In the genomic region with DNA sequence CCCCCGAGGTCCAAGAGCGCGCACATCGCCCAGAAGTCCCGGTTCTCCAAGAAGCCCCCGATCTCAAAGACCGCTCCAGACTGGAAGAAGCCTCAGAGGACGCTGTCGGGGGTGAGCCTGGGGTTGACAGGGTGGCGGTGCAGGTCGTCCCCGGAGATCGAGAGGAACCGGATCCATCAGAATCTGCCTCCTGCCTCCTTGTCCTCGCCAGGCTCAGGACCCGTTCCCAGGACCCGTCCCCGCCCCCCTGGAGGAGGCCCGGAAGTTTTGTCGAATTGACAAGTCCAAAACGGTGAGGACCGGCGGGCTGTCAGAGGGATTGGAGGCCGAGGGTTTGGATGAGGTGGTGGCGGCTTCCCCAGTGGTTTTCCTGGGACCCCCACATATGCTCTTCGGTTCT, we compare ENCODE assay signal across 8 mouse cellular contexts. TPM values are rescaled to one million over a fixed set of nuclear protein-coding genes. Genes with fewer than 3 reads are reported as not detected.
DNase-seq lines count a peak whose midpoint lies in the region; ATAC-seq and TF ChIP-seq lines count a peak whose summit lies in the region.

No protein-coding gene starts in this region.

- no peak for TF ChIP-seq EP300 in heart, postnatal 0 days (IDR thresholded peaks at IDR 0.05; ENCODE audit: low read depth)

- peaks cover 30% of the 10 kb centered on the region for H3K79me2 ChIP-seq in macrophage (ENCODE audit: inconsistent target)

- DNase-seq in layer of hippocampus, adult 2 months (ENCODE audit: low spot score in 2 of 2): no peak
- no peak for DNase-seq in layer of hippocampus, adult 11-12 months (ENCODE audit: low spot score)
- DNase-seq in ZHBTc4 (ENCODE audit: low read depth, low spot score): peak; percentile 51
- DNase-seq in heart, postnatal 0 days (ENCODE audit: low spot score): no peak
- DNase-seq in layer of hippocampus, postnatal 36 days: no peak
- no peak for DNase-seq in layer of hippocampus, adult 8-10 months (ENCODE audit: low spot score in 2 of 2)
- no peak for DNase-seq in frontal cortex, adult 2 months (ENCODE audit: extremely low spot score in 1 of 2, low spot score in 1 of 2)

- 2% methylated on average over 26 of the region's 26 CpGs for WGBS in heart, postnatal 0 days
- 2% methylated on average over 26 of the region's 26 CpGs for WGBS in macrophage (ENCODE audit: missing documents)

- H3K9me3 ChIP-seq in heart, postnatal 0 days (replicated peaks; ENCODE audit: control insufficient read depth, low read length): no peaks in the 10 kb centered on the region

- no peaks in the 10 kb centered on the region for H3K27me3 ChIP-seq in heart, postnatal 0 days (ENCODE audit: control insufficient read depth, insufficient read depth, low read length)

- no peak for TF ChIP-seq CTCF in layer of hippocampus, adult 2 months (conservative IDR thresholded peaks at IDR 0.05)
- TF ChIP-seq CTCF in heart, postnatal 0 days (IDR thresholded peaks at IDR 0.05; ENCODE audit: low read depth): no peak

- peaks cover 13% of the 10 kb centered on the region for H3K4me1 ChIP-seq in heart, postnatal 0 days (ENCODE audit: control insufficient read depth, insufficient read depth)

- ATAC-seq in heart, postnatal 0 days (ENCODE audit: insufficient read depth, low read depth): no peak

- peak overlapping the region; percentile 100 for H3K4me2 ChIP-seq in heart, postnatal 0 days (ENCODE audit: low read depth, low read length)

- peak overlapping the region; percentile 98; the same call in 1 of the 2 replicates for H3K27ac ChIP-seq in layer of hippocampus, adult 2 months
- H3K27ac ChIP-seq in heart, postnatal 0 days (ENCODE audit: low read depth): 0 out of 2 replicates have a peak overlapping the region, but pooled peaks have one; percentile 41
- H3K27ac ChIP-seq in macrophage: no peak overlapping the region

- peaks cover 38% of the 10 kb centered on the region for H3K36me3 ChIP-seq in heart, postnatal 0 days (replicated peaks; ENCODE audit: control insufficient read depth, insufficient read depth, low read length)
- peaks cover 21% of the 10 kb centered on the region for H3K36me3 ChIP-seq in macrophage (ENCODE audit: inconsistent target)

- peak overlapping the region; percentile 62 for H3K4me3 ChIP-seq in layer of hippocampus, adult 2 months
- peak overlapping the region; percentile 77 for H3K4me3 ChIP-seq in heart, postnatal 0 days (ENCODE audit: low read depth, low read length)
- peak overlapping the region; percentile 98 for H3K4me3 ChIP-seq in macrophage (ENCODE audit: inconsistent target)

- H3K9ac ChIP-seq in heart, postnatal 0 days (replicated peaks; ENCODE audit: low read depth, low read length): peak overlapping the region; percentile 87

RNA-seq across cellular contexts. Expression of a gene that starts 0.5 kb away (rescaled TPM):
- total RNA-seq in layer of hippocampus, adult 2 months (2021): 10 to 100 TPM; 14.5 to 18.9 TPM
- total RNA-seq in heart, postnatal 0 days (2014; rRNA removed; ENCODE audit: low replicate concordance): 6.7 and 10.9 TPM in 2 replicates
- 8.9 and 11.1 TPM in 2 replicates for polyA plus RNA-seq in heart, postnatal 0 days (2015; fragmentation: Nextera tagmentation; extraction: Ambion mirVana)
- total RNA-seq in macrophage (2018; cell fraction: chromatin; rRNA removed): 10 to 100 TPM in 15 of 26 experiments, 1 to 10 TPM in 11; 2.7 to 39.0 (median 15.4) TPM
- total RNA-seq in macrophage (2018; cell fraction: cytosol; rRNA removed): 10 to 100 TPM in 21 of 26 experiments, 1 to 10 TPM in 5; 7.8 to 14.9 (median 12.4) TPM
- total RNA-seq in macrophage (2018; cell fraction: nucleus; rRNA removed): 10 to 100 TPM in 12 of 26 experiments, 1 to 10 TPM in 14; 4.6 to 28.7 (median 9.5) TPM
- 10.9 to 27.3 TPM (median 11.8 TPM) in 3 replicates for polyA plus RNA-seq in macrophage (2018)
- 10 to 100 TPM; 15.9 to 17.9 TPM for total RNA-seq in layer of hippocampus, postnatal 36 days (2021)
- total RNA-seq in layer of hippocampus, adult 8-10 months (2022): 10 to 100 TPM; 13.2 to 17.4 (median 14.9) TPM
- 13.3 and 13.7 TPM in 2 replicates for polyA plus RNA-seq in frontal cortex, adult 2 months (2012; rRNA removed)

RNA-seq across cellular contexts. Expression of a gene that starts 0.8 kb away (rescaled TPM):
- 10 to 100 TPM; 86.5 to 97.4 TPM for total RNA-seq in layer of hippocampus, adult 2 months (2021)
- total RNA-seq in heart, postnatal 0 days (2014; rRNA removed; ENCODE audit: low replicate concordance): 28.6 and 77.4 TPM in 2 replicates
- 123 and 128 TPM in 2 replicates for polyA plus RNA-seq in heart, postnatal 0 days (2015; fragmentation: Nextera tagmentation; extraction: Ambion mirVana)
- total RNA-seq in macrophage (2018; cell fraction: chromatin; rRNA removed): 10 to 100 TPM in 11 of 26 experiments, 1 to 10 TPM in 13, not detected in 2; 1.5 to 26.8 (median 8.4) TPM
- 10 to 100 TPM; 46.7 to 86.0 (median 67.1) TPM for total RNA-seq in macrophage (2018; cell fraction: cytosol; rRNA removed)
- total RNA-seq in macrophage (2018; cell fraction: nucleus; rRNA removed): 10 to 100 TPM in 21 of 26 experiments, 1 to 10 TPM in 5; 4.4 to 34.3 (median 16.2) TPM
- 39.8 to 92.0 TPM (median 50.8 TPM) in 3 replicates for polyA plus RNA-seq in macrophage (2018)
- total RNA-seq in layer of hippocampus, postnatal 36 days (2021): 10 to 100 TPM; 85.6 to 91.8 TPM
- total RNA-seq in layer of hippocampus, adult 8-10 months (2022): 10 to 100 TPM; 68.7 to 93.1 (median 76.1) TPM
- polyA plus RNA-seq in frontal cortex, adult 2 months (2012; rRNA removed): 101 and 130 TPM in 2 replicates

RNA-seq across cellular contexts. Expression of a gene that starts 10.3 kb away (rescaled TPM):
- total RNA-seq in layer of hippocampus, adult 2 months (2021): 1 to 10 TPM; 6.3 TPM
- 0.53 and 0.70 TPM in 2 replicates for total RNA-seq in heart, postnatal 0 days (2014; rRNA removed; ENCODE audit: low replicate concordance)
- 5.5 and 6.1 TPM in 2 replicates for polyA plus RNA-seq in heart, postnatal 0 days (2015; fragmentation: Nextera tagmentation; extraction: Ambion mirVana)
- total RNA-seq in macrophage (2018; cell fraction: chromatin; rRNA removed): 1 to 10 TPM in 17 of 26 experiments, under 1 TPM in 5, not detected in 4; 0.53 to 5.8 (median 1.8) TPM
- total RNA-seq in macrophage (2018; cell fraction: cytosol; rRNA removed): 10 to 100 TPM in 12 of 26 experiments, 1 to 10 TPM in 14; 2.6 to 14.7 (median 8.8) TPM
- 10 to 100 TPM in 4 of 26 experiments, 1 to 10 TPM in 22; 2.0 to 13.7 (median 5.3) TPM for total RNA-seq in macrophage (2018; cell fraction: nucleus; rRNA removed)
- 4.0 to 11.7 TPM (median 6.8 TPM) in 3 replicates for polyA plus RNA-seq in macrophage (2018)
- 1 to 10 TPM; 4.5 to 6.2 TPM for total RNA-seq in layer of hippocampus, postnatal 36 days (2021)
- 1 to 10 TPM; 4.7 to 7.4 (median 6.9) TPM for total RNA-seq in layer of hippocampus, adult 8-10 months (2022)
- 6.9 and 7.5 TPM in 2 replicates for polyA plus RNA-seq in frontal cortex, adult 2 months (2012; rRNA removed)

RNA-seq across cellular contexts. Expression of a gene that starts 11.6 kb away (rescaled TPM):
- total RNA-seq in layer of hippocampus, adult 2 months (2021): 10 to 100 TPM; 68.9 to 76.4 TPM
- 63.1 and 144 TPM in 2 replicates for total RNA-seq in heart, postnatal 0 days (2014; rRNA removed; ENCODE audit: low replicate concordance)
- 21.1 and 21.9 TPM in 2 replicates for polyA plus RNA-seq in heart, postnatal 0 days (2015; fragmentation: Nextera tagmentation; extraction: Ambion mirVana)
- total RNA-seq in macrophage (2018; cell fraction: chromatin; rRNA removed): 1,000 to 10,000 TPM in 5 of 26 experiments, 100 to 1,000 TPM in 21; 361 to 1,491 (median 730) TPM
- 10 to 100 TPM; 16.2 to 93.6 (median 48.0) TPM for total RNA-seq in macrophage (2018; cell fraction: cytosol; rRNA removed)
- 100 to 1,000 TPM; 102 to 712 (median 325) TPM for total RNA-seq in macrophage (2018; cell fraction: nucleus; rRNA removed)
- 36.9 to 101 TPM (median 53.4 TPM) in 3 replicates for polyA plus RNA-seq in macrophage (2018)
- total RNA-seq in layer of hippocampus, postnatal 36 days (2021): 10 to 100 TPM; 66.4 to 79.8 TPM
- total RNA-seq in layer of hippocampus, adult 8-10 months (2022): 10 to 100 TPM; 64.3 to 90.9 (median 81.8) TPM
- polyA plus RNA-seq in frontal cortex, adult 2 months (2012; rRNA removed): 154 and 161 TPM in 2 replicates

RNA-seq across cellular contexts. Expression of a gene that starts 14.6 kb away (rescaled TPM):
- total RNA-seq in layer of hippocampus, adult 2 months (2021): 10 to 100 TPM; 84.3 to 92.5 TPM
- total RNA-seq in heart, postnatal 0 days (2014; rRNA removed; ENCODE audit: low replicate concordance): 28.2 and 31.8 TPM in 2 replicates
- polyA plus RNA-seq in heart, postnatal 0 days (2015; fragmentation: Nextera tagmentation; extraction: Ambion mirVana): 27.8 TPM in 2 replicates
- total RNA-seq in macrophage (2018; cell fraction: chromatin; rRNA removed): 100 to 1,000 TPM in 10 of 26 experiments, 10 to 100 TPM in 16; 37.3 to 286 (median 91.8) TPM
- 10 to 100 TPM; 27.0 to 41.6 (median 34.7) TPM for total RNA-seq in macrophage (2018; cell fraction: cytosol; rRNA removed)
- total RNA-seq in macrophage (2018; cell fraction: nucleus; rRNA removed): 10 to 100 TPM; 25.0 to 76.2 (median 51.1) TPM
- polyA plus RNA-seq in macrophage (2018): 30.3 to 39.3 TPM (median 30.5 TPM) in 3 replicates
- 10 to 100 TPM; 80.0 to 84.8 TPM for total RNA-seq in layer of hippocampus, postnatal 36 days (2021)
- 10 to 100 TPM; 81.4 to 91.3 (median 81.9) TPM for total RNA-seq in layer of hippocampus, adult 8-10 months (2022)
- 69.5 and 70.5 TPM in 2 replicates for polyA plus RNA-seq in frontal cortex, adult 2 months (2012; rRNA removed)
